Mouse (Mus musculus): ENCODE measurements at regions not wholly inside any gene's neighbourhood (a gene's known extent, or its start where the extent isn't known, plus 50 kb on each side); places are given as distances from the start of the nearest gene placed in this dataset.

DNA sequence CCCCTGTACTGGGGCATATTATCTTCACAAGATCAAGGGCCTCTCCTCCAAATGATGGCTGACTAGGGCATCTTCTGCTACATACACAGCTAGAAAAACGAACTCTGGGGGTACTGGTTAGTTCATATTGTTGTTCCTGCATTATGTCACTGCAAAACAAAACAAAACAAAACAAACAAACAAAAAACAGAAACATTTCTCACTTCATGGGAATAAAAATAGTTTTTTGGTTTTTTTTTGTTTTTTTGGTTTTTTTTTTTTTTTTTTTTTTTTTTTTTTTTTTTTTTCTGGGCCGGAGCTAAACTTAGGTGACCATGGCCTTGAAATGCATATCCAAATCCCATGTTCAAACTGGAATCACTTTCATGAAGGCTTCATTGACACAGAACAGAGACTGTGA lies 1184.4 kb downstream of the Efna5 start:
- DNase-seq = no peak

DNA sequence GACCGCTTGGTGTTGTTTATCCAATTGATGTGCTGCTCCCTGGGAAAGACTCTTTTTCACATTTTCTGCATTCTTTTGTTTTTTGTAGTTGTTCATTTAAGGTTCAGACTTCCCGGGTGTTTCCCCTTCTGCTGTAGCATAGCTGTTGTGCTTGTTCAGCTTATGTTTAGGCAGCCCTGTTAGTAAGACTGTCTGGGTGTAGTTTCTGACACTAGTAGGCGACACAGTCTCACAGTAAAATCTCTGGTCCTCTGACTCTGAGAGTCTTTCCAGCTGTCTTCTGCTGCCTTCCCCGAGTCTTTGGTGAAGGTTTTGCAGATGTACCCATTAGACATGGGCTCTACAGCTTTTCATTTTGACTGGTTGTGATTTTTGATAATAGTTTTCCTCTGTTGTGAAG lies 1194.8 kb downstream of the Efna5 start:
- DNase-seq = no peak

DNA sequence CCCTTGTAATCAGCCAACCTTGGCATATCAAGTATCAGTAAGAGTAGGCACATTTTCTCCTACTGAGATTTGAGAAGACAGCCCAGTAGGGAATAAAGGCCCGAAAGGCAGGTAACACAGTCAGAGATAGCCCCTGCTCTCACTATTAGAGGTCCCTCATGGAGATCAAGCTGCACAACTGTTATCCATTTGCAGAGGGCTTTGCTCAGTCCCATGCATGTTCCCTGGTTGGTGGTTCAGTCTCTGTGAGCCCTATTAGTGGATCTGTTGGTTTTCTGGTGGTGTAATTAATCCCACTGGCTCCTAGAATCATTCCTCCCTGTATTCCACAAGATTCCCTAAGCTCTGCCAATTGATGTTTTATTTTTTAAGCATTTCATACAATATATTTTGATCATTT lies 1196.6 kb downstream of the Efna5 start:
- no peak for DNase-seq

DNA sequence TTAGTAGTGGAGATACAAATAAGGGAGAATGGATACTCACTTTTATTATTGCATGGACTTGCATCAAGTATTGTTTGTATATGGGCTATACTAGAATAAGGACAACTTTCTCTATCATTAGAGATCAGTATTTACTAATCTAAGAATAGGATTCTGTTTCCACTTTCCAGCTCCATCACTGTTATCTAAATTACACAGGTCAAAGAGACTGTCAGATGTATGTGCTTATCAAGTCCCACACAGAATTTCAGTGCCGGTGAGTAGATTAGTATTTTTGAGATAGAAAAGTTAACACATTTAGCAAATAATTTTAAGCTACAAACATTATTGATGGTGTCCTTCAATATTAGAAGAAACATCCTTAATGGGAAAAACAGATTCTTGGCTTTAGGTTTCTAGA lies 1210.5 kb downstream of the Efna5 start:
- DNase-seq = no peak

DNA sequence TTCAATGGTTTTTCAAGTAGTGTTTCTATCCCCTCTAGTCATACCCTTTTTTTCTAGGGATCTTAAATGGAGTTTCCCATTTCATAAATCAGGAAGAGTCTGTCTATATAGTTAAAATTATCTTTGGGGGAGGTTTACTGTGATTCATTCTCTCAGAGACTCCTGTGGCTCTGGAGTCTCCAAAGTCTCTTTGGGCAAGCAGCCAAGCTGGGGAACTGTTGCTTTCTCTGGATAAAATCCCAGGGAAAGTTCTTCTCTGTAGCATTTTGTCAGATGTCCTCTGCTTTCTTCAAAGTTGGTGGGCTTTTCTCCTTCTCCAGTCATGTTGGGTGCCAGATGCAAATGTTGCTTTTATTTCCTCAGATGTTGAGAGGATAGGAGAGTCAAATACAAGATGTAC lies 1213.7 kb downstream of the Efna5 start:
- peak; percentile 51 for DNase-seq

DNA sequence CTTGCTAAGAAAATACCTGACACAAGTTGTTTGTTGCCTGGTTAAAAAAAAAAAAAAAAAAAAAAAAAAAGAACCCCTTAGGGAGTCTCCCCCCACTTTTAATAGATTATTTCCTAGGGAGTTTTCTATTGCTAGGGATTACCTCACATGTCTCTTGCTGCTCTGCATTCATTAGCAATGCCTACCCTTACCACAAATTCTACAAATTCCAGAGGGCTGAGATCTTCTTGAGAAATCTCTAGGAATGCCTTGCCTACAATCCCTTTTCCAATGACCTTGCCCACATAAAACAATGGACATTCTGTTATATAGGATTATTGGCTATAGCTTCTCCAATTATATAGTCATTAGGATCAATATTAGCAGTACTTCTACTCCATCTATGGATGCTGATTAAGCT lies 1216.2 kb downstream of the Efna5 start:
- DNase-seq = no peak

DNA sequence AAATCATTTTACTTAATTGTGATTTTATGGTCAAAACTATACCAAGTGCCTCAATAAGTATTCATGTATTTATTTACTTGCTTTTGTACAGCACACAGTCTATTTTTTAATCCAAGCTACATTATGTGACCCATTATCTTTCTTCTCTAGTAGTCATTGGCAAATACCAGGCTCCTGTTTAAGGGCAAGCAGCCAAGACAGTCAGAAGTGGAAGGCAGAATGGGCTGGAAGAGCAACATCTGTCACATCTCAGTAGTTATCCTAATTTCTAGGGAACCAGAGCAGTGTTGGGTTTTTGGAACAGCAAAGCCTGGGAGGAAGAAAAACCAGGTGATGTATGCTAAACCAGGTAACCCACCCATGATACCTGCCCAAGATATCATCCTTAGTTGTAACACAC lies 1233.5 kb downstream of the Efna5 start:
- DNase-seq = no peak

DNA sequence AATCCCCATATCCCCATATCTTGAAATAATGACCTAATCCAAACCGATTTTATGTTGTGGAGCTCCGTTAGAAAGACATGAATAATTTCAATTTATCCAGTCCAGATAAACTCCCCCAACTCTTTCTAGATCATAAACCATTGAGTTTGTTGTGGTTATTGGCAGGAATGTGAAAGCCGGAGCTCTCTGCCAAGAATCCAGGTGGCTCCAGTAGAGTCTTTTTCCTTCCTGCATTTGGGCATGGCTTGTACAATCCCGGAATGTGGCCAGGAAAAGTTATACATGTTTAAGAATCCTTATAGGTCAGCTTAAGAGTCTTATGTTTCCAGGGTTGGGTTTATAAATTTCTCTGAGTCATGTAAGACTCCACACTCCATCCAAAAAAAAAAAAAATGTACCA lies 1272.8 kb downstream of the Efna5 start:
- DNase-seq = no peak

DNA sequence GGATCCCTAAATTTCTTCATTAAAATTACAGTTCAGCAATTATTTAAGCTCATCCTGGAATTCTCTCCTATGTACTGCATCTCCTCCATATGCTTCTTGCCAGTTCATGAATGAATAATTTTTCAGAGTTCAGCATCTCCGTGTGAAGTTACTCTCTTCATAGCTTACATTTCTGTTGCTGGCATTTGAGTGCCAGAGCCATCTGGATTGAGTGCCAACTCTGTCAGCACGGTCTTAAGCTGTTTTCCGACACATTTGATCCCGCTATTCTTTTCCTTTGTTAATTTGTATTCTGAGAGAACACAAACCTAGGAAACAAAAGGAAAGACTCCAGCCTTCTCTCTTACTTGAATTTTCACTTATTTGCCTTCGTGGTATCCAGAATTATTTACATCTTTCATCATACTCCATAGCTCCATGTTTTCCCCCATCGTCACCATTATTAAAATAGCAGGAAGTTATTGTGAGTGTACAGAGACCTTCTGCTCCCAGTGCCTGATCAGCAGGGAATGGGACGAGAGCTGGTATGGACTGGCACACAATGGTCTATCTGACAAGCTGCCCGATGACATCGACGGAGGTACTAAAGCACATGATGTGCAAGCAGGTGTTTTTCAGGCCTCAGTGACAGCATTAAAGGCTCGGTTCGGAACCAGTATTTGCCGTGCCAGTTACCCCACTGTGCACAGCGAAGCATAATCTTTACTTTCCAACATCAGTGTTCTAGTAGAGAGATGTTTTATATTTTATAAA lies 1274.2 kb downstream of the Efna5 start:
- no peak for DNase-seq

DNA sequence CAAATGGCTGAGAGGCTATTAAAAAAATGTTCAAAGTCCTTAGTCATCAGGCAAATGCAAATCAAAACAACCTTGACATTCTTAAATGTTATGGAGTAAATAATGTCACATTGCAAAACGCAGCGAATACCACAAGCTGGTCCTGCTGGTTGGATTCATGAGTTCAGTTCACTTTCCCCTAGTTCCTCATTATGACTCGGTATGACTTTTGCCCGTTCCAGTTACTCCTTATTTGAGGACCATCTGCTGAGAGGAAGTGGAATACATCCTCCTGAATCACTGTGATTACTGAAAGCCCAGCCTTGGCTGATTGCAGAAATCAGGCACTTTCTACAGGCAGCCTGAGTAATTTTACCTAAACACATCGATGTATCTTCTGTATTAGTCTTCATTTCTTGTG lies 1276.9 kb downstream of the Efna5 start:
- DNase-seq = no peak

DNA sequence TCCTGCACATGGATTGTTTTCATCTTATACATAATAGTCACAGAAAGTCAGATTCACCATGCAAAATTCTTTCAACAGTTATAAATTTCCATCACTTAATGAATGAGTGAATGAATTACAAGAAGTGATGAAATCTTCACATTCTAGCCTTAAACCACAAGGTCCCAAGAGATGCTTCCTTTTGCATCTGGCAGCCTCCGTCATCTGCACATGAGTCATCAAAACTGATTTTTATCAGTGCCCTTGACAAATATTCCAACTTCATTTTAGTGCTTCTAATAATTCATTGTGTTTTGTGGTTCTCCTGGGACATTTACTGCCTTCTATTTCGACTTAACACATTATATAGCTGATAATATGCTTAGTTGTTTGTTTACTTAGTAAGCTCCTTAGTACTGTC lies 1291.9 kb downstream of the Efna5 start:
- peak; percentile 29 for DNase-seq

DNA sequence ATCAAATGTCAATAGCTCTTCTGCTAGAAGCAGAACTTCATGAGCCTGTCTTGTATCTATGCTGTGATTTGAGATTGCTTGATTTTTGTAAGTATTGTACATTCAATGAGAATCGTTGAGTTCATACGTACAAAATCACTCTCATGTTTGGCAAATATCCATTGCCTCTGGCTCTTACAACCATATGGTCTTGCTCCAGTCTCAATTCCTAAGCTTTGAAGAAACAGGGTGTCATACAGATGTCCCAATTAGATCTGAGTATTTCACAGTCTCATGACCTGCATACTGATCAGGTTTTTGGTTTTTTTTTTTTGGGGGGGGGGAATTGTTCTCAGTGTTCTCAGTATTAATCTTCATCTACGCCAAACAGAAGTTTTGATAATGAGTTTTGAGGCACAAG lies 1302.2 kb downstream of the Efna5 start:
- DNase-seq = no peak

DNA sequence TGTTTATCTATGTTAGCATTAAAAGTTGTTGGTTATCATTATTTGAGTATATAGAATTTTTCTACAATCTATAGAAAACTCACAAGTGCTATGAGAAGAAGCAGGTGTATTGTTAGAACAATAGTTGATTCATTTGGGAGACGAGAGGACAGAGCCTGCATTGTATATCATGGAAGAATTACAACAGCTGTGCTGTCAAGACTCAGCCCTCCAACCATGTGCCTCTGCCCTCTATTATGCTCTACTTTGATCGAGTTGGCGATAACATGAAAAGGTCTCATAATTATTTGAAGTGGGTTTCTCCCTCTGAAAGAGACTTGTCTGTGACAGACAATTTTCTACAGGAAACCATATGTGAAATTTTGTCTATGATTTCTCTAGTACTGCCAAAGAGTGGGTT lies 1310.2 kb downstream of the Efna5 start:
- no peak for DNase-seq

All from kidney, postnatal 10 days (tissue).